Mouse (Mus musculus) CD8-positive naive resting alpha-beta T cell, adult 2 months (primary cell): Measurements from ENCODE around the gene Grcc10.

Experiments used
- DNase-seq, 2 experiments: peaks; one replicate each; pipeline ENCODE4 v3.0.0; 2022; ENCODE audit warnings: low read depth in 2 of 2, low spot score in 2 of 2

Grcc10 gene

DNA sequence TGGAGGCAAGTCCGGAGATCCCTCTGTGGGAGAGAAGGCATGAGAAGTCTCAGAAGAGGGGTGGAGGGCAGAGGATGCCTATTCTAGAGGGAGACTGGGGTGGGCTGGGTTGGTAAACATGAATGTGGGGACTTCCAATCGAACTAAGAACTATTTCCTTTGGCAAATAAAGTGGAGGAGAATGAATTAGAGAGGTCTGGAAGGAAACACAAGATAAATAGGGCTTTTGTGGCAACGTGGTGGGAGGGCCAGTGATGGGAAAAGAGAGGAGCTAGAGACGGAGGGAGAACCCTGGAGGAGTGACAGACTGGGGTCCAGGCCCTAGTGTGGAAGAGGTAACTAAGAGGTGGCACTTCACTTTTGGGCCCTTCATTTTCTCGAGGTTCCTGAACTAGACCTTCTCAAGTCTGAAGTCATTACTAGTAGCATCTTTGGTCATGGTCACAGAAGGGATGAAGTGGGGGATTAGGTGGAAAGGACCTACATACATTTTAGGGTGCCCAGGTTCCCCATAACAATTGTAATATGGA lies 16.2 kb upstream of the Grcc10 start:
- DNase-seq: no peak

DNA sequence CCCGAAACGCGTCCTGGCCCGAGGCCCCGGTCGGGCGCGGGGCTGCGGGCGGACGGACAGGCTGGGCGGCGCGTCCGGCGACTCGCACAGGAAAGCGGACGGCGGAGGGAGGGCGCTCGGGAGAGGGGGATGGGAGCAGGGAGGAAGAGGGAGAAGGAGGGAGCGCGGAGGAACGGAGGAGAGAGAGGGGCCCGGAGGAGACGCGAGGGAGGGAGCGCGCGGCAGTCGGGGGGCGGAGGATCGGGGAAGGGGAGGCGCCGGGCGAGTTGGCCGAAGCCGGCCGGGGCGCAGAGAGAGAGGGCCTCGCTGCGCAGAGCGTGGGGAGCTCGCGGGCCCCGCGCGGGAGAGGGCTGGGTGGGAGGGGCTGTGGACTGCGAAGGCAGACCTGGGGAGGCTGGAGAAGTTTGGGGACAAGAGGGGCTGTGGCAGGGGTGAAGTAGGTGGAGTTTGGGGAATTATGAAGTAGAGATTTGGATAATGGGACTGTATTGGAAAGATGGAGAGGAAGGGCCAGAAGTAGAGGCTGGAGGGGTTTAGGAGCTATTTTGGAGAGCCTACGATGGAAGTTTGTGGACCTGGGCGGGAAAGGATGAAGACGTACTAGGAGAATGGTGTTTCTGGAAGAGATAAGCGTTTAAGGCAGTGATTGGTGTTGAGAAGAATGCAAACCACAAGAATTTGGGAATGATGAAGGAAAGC lies 15.6 kb upstream of the Grcc10 start:
- peak in 1 of 2 experiments; percentile 25 for DNase-seq

DNA sequence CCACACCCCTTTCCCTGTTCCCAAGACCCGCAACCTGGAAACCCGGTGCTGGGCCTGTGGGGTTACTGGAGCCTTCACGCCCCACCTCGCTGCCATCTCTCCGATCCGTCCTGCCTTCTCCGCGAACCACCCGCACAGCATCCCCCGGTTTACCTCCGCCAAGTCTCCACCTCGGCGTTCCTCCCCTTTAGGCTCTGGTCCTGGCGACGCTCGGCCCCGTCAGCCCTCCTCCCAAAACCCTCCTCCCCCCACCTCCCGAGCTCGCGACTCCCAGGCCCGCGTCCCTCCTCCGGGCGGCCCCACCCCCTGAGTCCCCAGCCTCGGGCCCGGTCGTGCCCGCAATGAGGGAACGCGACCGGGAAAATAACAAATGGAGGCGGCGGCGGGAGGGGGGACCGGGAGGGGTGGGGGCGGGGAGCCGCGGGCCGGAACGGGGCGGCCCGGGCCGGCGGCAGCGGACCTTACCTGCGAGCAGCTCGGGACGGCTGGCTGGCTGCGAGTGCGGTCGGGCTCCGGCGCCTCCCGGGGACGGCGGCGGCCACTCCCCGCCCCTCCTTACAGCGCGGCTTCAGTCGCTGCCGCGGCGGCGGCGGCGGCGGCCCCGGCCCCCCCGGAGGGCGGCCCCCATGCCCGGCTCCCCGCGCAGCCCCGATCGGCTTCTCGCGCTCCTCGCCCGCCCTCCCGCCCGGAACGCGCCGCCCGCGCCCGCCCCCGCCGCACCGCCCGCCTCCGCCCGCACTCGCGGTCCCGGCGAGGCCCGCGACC lies 14.8 kb upstream of the Grcc10 start, which contains the start of the genes Gm45234 and Atn1:
Gene Gm45234 (minus strand): TSS at position 191 of the 765 bp plus-strand sequence.
Gene Atn1 (minus strand): TSS at position 694 of the 765 bp plus-strand sequence.
- DNase-seq: peak in 1 of 2 experiments; percentile 27

DNA sequence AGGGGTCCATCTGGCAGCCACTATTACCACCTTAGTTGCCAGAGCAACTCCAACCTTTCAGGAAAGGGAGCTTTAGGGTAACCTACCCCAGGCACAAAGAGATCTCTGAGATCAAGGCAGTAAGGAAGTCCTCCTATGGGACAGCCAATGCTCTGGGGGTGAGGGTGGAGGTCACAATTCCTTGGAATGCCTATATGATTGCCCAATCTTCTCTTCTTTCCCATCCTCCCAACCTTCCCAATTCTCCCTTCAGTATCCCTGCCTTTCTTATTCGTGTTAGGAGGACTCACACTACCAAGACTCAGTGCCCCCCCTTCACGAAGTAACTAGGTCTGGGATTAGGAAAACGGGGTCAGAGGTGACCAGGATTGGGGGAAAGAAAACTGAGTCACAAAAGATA lies 14.1 kb upstream of the Grcc10 start:
- no peak for DNase-seq

DNA sequence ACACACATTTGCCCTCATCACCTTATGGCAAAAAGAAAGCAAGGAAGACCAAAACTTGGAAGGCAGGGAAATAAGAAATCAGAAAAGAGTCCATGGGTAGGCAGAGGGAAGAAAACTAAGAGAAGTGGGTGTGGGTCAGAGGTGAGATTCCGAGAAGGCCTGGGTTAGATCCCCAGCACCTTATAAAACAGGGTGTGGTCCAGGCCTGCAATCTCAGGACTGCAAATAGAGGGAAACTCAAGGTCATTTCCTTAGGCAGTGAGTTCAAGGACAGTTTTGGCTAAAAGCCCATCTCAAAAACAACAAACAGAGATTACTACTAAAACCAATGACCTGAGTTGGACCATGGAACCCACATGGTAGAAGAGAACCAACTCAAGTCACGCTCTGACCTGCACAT lies 12.7 kb upstream of the Grcc10 start:
- DNase-seq: no peak

DNA sequence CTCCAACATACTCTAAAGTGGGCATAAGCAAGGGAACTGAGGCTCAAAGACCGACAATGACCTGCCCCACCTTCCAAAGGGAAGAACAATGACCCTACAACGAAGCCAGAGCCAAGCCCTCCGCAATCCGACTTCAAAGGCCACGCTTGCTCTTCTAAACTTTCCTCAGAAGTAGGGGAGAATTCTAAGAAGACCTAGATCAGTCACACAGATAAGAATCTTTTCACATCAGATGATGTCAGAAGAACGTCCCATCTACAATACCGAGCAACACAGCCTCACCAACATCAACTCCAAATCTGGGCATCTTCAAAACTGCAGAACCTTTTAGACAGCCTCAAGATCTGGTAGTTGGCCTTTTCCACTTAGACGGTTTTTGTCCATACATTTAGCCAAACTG lies 9.2 kb upstream of the Grcc10 start:
- DNase-seq: peak; percentile 51 to 66

DNA sequence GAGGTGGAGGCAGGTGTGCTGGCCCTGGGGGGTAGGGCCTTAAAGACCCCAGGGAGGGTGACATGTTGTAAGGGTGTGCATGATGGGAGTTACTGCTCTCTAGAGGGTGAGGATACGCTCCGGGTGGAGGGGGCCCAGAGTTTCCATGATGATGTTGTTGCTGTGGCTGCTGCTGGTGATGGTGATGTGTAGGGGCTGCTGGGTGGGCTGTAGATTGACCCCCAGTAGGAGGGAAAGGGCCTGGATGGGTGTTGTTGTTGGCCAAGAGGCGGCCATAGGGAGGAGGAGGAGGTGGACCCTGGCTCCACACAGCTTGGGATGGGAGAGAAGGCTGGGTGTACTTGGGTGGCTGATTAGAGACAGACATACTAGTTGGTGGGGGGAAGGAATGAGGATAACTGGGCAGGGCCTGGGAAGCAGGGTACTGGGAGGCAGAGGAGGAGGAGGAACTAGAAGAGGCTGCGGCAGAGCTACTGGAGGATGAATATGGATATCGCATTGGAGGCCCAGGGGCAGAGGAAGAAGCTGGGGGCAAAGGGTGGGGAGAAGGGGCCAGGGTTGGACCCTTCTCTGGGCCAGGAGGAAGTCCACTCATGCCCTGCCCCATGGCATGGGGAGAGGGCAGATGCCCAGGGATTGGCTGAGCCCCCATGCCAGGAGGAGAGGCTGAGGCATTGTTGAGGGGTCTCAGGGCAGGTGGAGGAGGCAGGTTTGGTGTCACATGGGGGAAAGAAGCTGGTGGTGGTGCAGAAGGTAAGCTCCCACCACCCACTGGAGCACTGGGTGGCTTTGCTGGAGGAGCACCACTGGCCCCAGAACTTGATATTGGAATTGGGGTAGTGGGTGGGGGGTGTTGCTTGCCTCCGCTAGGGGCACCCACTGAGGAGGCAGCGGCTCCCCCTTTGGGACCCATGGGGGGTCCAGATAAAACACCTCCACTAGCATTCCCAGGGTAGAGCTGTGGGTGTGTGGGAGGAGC lies 5.8 kb upstream of the Grcc10 start:
- no peak for DNase-seq

- DNase-seq: no peak
Observed at GRCm38 (mm10) chr6:124746296-124746605, 5.1 kb upstream of the Grcc10 start.

DNA sequence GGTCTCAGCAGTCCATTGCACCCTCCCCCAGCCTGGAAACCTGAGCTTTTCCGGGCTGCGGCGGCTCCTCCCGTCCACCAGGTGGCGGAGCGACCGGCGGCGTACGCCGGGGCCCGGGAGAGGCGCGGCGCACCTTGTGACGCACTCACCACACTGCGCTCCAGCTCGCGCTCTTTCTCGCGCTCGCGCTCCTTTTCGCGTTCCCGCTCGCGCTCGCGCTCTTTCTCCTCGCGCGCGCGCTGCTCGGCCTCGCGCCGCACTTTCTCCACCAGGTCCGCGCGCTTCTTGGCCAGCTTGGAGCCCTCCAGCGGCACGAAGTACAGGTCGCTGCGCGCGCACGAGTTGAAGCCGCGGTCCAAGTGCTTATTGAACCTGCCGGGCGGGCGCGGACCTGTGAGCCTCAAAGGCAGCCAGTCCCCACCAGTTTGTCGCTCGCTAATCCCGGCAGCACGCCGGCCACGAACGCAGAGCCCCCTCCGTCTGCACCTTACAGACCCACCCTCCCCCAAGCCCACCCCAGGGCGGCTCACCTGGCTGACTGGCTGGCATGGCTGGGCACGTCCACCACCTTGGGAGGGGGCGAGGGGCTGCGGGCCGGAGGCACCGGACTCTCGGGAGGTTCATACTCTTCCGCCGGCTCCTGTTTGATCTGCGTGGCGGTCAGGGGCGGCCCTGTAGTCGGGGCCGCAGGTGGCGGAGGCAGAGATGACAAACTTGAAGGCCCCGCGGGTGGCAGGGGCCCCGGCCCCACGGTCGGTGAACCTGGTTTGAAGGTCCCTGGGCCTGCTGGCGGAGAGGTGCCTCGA lies 4.5 kb upstream of the Grcc10 start:
- DNase-seq: peak; percentile 88 to 91

DNA sequence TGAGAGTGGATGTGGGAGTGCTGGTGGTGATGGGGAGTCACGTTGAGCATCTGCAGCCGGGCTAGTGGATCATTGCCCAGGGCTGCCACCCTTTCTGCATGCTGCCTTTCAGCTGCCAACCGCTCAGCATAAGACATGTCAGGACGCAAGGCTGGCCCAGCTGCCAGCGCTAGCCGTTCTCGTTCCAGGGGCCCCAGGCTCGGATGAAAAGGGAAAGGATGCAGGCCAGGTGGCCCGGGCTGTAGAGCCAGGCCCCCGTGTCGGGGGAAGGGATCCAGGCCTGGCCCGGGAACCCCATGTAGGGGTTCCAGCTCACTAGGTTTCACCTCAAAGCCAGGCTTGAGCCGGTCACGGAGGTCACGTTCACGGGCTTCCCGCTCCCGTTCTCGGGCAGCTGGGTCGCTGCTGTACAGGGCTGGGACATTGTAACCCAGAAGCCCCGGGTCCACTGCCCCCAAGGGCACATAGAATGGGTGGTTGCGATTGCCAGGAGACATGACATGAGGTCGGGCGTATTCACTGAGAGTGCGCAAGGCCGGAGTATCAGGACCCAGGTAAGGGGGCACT lies 3.7 kb upstream of the Grcc10 start:
- no peak for DNase-seq

DNA sequence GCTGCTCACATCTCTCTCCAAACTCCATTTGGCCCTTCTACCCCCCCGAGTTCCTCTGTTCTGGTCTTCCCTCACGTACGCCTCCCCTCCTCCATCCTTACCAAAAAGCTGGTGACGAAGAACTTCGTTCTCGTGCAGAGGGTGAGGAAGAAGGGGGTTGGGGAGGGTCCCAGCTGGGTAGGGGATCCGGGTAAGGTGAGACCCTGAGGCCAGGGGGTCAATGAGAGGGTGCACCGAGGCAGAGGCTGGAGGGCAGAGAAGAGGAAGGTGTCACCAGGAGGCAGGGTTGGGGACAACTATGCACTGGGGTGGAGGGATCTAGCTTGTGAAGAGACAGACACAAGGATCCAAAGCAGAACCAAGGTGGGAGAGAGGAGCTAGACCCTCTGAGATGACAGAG lies 2.5 kb upstream of the Grcc10 start:
- no peak for DNase-seq

GRCm38 (mm10) chr6:124742839-124743514 lies 1.8 kb upstream of the Grcc10 start:
- no peak for DNase-seq

GRCm38 (mm10) chr6:124741842-124742241 lies 668 bp upstream of the Grcc10 start:
- no peak for DNase-seq

DNA sequence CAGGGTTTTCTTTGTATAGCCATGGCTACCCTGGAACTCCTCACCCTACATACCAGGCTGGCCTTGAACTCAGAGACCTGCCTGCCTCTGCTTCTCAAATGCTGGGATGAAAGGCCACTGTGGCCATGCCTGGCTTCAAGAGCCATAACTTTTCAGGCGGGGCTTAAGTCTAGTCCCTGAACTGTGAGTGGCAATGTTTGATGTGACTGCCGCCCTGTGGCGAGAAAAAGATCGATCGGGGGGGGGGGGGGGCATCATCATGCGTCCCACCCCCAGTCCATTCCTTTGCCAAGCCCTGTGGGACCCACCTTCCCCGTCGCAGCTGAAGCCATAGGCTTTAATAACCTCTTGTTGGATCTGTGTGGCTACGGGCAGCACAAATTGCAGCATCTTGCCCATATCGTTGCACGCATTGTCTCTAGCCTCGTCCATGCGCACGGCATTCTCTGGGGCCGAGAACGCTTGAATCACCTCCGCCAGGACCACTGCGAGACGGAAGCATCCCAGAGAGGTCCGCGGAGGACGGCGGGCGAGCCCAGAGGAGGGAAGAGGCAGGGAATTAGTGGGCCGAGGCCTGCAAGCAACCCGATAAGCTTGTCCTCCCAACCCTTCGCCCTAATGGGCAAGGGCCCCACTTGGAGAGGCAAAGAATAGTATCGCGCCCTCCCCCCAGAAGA lies 825 bp downstream of the Grcc10 start:
- DNase-seq: peak in 1 of 2 experiments; percentile 57

GRCm38 (mm10) chr6:124739231-124739796 lies 1.9 kb downstream of the Grcc10 start:
- no peak for DNase-seq

DNA sequence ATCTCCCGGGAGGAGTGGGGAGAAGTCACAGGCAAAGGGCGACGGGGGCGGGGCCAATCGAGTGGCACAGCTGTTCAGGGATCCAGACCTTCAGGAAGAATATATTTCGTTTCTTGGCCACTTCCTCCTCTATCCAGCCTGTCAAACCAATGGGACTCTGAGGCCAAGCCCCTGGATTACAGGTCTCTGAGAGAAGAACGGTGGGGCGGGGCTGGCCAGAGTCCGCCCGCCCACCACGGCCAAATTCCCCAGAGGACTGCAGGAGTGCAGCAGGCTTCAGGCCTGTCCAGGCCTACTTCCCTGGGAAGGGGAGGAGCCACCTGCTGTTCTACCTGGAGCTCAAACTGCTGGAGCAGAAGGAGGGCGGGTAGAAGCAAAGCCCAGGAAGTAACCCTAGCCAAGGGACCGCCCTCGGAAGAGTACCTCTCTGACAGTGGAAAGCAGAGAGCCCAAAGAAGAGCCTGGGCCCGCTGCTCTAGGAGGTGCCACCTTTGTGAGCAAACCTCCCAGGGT lies 2.6 kb downstream of the Grcc10 start, which contains the start of gene Ptpn6:
Gene Ptpn6 (minus strand): TSS at position 204 of the 513 bp plus-strand sequence.
- DNase-seq: no peak

DNA sequence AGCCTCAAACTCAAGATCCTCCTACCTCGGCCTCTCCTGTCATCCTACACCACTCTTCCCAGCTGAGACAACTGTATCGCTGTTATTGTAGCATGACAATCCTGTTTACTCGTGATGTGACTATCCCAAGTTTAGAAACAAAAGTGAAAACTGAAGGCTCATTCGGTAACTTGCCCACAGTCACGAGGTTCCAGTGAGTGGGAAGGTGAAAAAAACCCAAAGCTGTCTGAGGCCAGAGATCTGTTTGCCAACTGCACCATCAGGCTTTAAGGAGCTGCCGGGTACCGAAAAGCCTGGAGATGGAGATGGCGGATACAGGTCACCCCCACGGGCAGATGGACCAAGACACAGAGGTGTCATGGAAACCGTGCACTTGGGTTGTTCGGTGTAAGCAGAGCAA lies 4.1 kb downstream of the Grcc10 start:
- DNase-seq: no peak

DNA sequence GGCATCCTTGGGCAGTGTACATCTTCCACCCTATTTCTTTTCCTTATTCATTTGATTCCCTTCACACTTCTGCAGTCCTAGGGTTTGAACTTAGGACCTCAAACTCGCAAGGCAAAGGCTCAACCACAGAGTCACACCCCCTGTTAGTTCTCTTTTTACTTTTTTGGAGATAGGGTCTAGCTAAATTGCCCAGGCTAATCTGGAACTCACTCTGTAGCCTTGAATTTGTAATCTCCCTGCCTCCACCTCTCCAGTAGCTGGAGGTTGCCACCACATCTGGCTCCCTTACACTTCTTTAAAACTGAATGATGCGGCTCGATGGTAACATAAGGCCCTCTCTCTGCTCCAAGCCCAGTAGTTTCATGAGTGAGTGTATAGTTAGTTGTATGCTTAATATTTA lies 6.8 kb downstream of the Grcc10 start:
- no peak for DNase-seq
